Mouse (Mus musculus) midbrain, embryonic 14.5 days (tissue): ENCODE data around the gene 4933406M09Rik. TPM values are rescaled to one million over a fixed set of nuclear protein-coding genes. Genes with fewer than 3 reads are reported as not detected.

Source experiments
- ATAC-seq: fragments of 200-750 bp; cut with Nextera tagmentation; 2 replicates; pipeline ENCODE4 v1.8.0; 2017; ENCODE audit warnings: moderate number of reproducible peaks, moderate library complexity; ENCODE audit not compliant: low FRiP score, low TSS enrichment
- DNase-seq: peaks from one replicate; pipeline ENCODE4 v3.0.0-alpha.2; 2015
- H3K27ac ChIP-seq: fragments of 300-500 bp; sonication (generic); replicated peaks from 2 replicates; pipeline ENCODE4 v1.5.1; 2014; ENCODE audit warnings: mild to moderate bottlenecking, low read depth, low read length, moderate library complexity
- H3K27me3 ChIP-seq: fragments of 300-500 bp; sonication (generic); 2 replicates; pipeline ENCODE4 v1.6.1; 2014; ENCODE audit warnings: low read length, control low read depth, mixed read lengths; ENCODE audit not compliant: control insufficient read depth, insufficient read depth
- H3K36me3 ChIP-seq: fragments of 300-500 bp; sonication (generic); 2 replicates; pipeline ENCODE4 v1.6.1; 2014; ENCODE audit warnings: low read length, control low read depth; ENCODE audit not compliant: control insufficient read depth, insufficient read depth
- H3K4me1 ChIP-seq: fragments of 300-500 bp; sonication (generic); 2 replicates; pipeline ENCODE4 v1.6.1; 2014; ENCODE audit warnings: mild to moderate bottlenecking, antibody characterized with exemption, low read length, control low read depth; ENCODE audit not compliant: control insufficient read depth, insufficient read depth
- H3K4me2 ChIP-seq: fragments of 300-500 bp; sonication (generic); 2 replicates; pipeline ENCODE4 v1.6.1; 2014; ENCODE audit warnings: mild to moderate bottlenecking, low read length, moderate library complexity
- H3K4me3 ChIP-seq: fragments of 300-500 bp; sonication (generic); replicated peaks from 2 replicates; pipeline ENCODE4 v1.5.1; 2014; ENCODE audit warnings: low read depth, low read length
- H3K9ac ChIP-seq: fragments of 300-500 bp; sonication (generic); replicated peaks from 2 replicates; pipeline ENCODE4 v1.6.1; 2014; ENCODE audit warnings: mild to moderate bottlenecking, low read length, moderate library complexity
- H3K9me3 ChIP-seq: fragments of 300-500 bp; sonication (generic); 2 replicates; pipeline ENCODE4 v1.6.1; 2016; ENCODE audit warnings: low read length, control low read depth, mixed read lengths; ENCODE audit not compliant: control insufficient read depth
- WGBS: fragments of 180-500 bp; shearing (Covaris S2); extraction: QIAGEN DNeasy Blood & Tissue Kit; methylation state at CpG from one replicate; pipeline ENCODE4 v1.1.7; 2014; 5-methylcytosine and 5-hydroxymethylcytosine counted together
- polyA plus RNA-seq: library from polyadenylated mRNA; unstranded; fragments of >200 nt; fragmentation: Nextera tagmentation; extraction: Ambion mirVana; gene quantifications from 2 replicates; pipeline ENCODE4 v1.2.1, GENCODE M21; 2014

4933406M09Rik gene
- polyA plus RNA-seq, 1 experiment from 2014 or later, result not detected

- peaks cover 23% of the 10 kb centered on the region for H3K4me1 ChIP-seq
- WGBS, result 13% methylated on average over 11 of the region's 11 CpGs
- H3K36me3 ChIP-seq, result peaks cover 7% of the 10 kb centered on the region; the same call in 1 of the 2 replicates
- DNase-seq (no peak), ATAC-seq (peak; percentile 34)
- no peaks in the 10 kb centered on the region for H3K9me3 ChIP-seq
- peak overlapping the region; percentile 90 for H3K4me3 ChIP-seq
- H3K27me3 ChIP-seq, result no peaks in the 10 kb centered on the region
- peak overlapping the region; percentile 58 for H3K4me2 ChIP-seq
- peak overlapping the region; percentile 77 for H3K27ac ChIP-seq
- peak overlapping the region; percentile 90; the same call in 1 of the 2 replicates for H3K9ac ChIP-seq
Measured at GRCm38 (mm10) chr1:134414501-134415167, 28.9 kb downstream of the 4933406M09Rik start.

DNA sequence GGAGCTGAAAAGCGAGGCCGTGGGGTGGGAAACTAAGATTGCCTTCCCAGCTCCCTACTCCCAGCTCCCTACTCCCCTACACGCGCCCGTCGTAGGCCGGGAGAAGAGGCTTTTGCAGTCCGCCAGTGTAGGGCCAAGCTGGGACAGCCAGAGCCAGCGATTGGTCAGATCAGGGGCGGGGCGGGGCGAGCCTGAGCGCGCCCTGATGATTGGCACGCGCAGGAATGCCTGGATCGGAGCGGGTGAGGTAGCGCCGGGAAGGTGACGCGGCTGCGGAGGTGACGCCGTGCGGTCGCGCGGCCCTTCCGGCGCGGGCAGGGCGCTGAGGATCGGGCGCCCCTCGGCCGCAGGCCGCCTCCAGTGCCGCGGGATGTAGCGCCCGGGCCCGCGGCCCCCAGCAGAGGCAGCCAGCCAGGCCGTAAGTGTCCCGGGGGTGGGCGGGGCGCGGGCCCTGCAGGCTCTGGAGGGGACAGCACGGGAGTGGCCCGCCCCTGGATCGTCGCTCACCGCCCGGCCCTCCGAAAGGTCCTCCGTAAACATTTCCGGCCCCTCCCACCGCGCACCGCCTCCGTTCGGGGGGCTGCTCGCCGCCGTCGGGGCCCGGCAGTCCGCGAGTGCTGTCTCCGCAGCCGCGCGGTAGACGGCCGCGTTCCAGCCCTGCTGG lies 29.6 kb downstream of the 4933406M09Rik start, which contains the start of gene Adipor1:
TSS of gene Adipor1 (plus strand) at position 211 of the 664 bp plus-strand sequence.
- peak within 1 kb of the TSS; percentile 58 for H3K4me2 ChIP-seq
- H3K27ac ChIP-seq, result peak within 1 kb of the TSS; percentile 93
- H3K27me3 ChIP-seq, result no peaks in the 10 kb centered on the region
- DNase-seq (peak; percentile 98), ATAC-seq (peak; percentile 100)
- H3K4me3 ChIP-seq, result peak within 1 kb of the TSS; percentile 90
- H3K9ac ChIP-seq, result peak within 1 kb of the TSS; percentile 90
- peaks cover 25% of the 10 kb centered on the region for H3K4me1 ChIP-seq
- H3K36me3 ChIP-seq, result peaks cover 7% of the 10 kb centered on the region; the same call in 1 of the 2 replicates
- WGBS, result under 1% methylated on average over 71 of the region's 77 CpGs
- H3K9me3 ChIP-seq, result no peaks in the 10 kb centered on the region

- no peak overlapping the region for H3K27ac ChIP-seq
Measured at GRCm38 (mm10) chr1:134418414-134418975, 32.8 kb downstream of the 4933406M09Rik start.

GRCm38 (mm10) chr1:134419176-134419575 lies 33.4 kb downstream of the 4933406M09Rik start:
- ATAC-seq, result no peak
- H3K9ac ChIP-seq, result no peak overlapping the region
- WGBS, result 90% methylated on average over 1 of the region's 1 CpGs
- H3K4me1 ChIP-seq, result peaks cover 24% of the 10 kb centered on the region
- H3K27ac ChIP-seq, result no peak overlapping the region
- H3K36me3 ChIP-seq, result peaks cover 17% of the 10 kb centered on the region
- no peak for DNase-seq
- no peaks in the 10 kb centered on the region for H3K27me3 ChIP-seq
- no peak overlapping the region for H3K4me3 ChIP-seq
- H3K4me2 ChIP-seq, result no peak overlapping the region
- no peaks in the 10 kb centered on the region for H3K9me3 ChIP-seq

More at GRCm38 (mm10) chr1:134418414-134418975, 32.8 kb downstream of the 4933406M09Rik start:
- DNase-seq (no peak), ATAC-seq (no peak)
- WGBS, result 87% methylated on average over 2 of the region's 2 CpGs
- Histone ChIP-seq H3K36me3 (peaks cover 10% of the 10 kb centered on the region), H3K9me3 (no peaks in the 10 kb centered on the region), H3K4me3 (no peak overlapping the region), H3K4me1 (peaks cover 25% of the 10 kb centered on the region), H3K27me3 (no peaks in the 10 kb centered on the region), H3K9ac (no peak overlapping the region), H3K4me2 (no peak overlapping the region)

GRCm38 (mm10) chr1:134419751-134420458 lies 34.2 kb downstream of the 4933406M09Rik start:
- Histone ChIP-seq H3K27ac (no peak overlapping the region), H3K4me2 (no peak overlapping the region), H3K36me3 (peaks cover 25% of the 10 kb centered on the region), H3K9ac (no peak overlapping the region), H3K9me3 (no peaks in the 10 kb centered on the region), H3K4me1 (peaks cover 17% of the 10 kb centered on the region), H3K27me3 (no peaks in the 10 kb centered on the region), H3K4me3 (no peak overlapping the region)
- 68% methylated on average over 5 of the region's 5 CpGs for WGBS
- DNase-seq (no peak), ATAC-seq (no peak)

DNA sequence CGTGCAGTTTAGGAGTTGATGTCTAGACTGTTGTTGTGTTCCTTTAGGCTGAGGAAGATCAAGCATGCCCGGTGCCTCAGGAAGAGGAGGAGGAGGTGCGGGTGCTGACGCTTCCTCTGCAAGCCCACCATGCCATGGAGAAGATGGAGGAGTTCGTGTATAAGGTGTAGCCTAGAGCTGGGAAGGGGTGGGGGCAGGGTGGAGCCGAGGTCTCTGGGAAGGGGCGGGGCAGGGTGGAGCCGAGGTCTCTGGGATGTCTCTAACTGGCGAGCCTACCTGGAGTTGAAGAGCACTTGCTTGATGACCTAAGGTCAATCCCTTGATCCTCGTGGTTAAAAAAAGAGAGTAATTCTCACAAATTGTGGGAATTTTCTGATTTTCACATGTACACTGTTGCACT lies 38.2 kb downstream of the 4933406M09Rik start:
- H3K9me3 ChIP-seq, result no peaks in the 10 kb centered on the region
- no peak overlapping the region for H3K9ac ChIP-seq
- H3K4me2 ChIP-seq, result no peak overlapping the region
- no peak for DNase-seq
- H3K27me3 ChIP-seq, result no peaks in the 10 kb centered on the region
- H3K27ac ChIP-seq, result no peak overlapping the region
- 84% methylated on average over 10 of the region's 10 CpGs for WGBS
- H3K36me3 ChIP-seq, result peaks cover 62% of the 10 kb centered on the region
- 0 out of 2 replicates have a peak, but pooled peaks cover 8% of the 10 kb centered on the region for H3K4me1 ChIP-seq
- no peak for ATAC-seq
- no peak overlapping the region for H3K4me3 ChIP-seq

DNA sequence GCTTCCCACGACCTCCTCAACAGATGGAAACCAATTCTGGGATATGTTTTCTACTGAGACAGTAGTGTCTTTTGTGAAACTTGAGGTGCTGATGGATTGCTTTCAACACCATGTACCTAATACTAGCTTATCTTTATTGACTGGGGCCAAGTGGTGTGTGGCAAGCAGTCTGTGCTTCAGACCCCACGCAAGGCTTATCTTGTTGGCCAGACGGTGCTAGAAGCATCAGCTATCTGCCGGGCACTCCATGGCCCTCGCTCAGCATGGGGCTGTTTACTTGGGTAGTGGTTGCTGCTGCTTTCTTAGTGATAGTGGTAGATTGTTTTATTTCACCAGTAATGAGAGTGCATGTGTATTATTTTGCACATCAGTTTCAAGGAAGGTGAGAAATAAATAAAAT lies 40.5 kb downstream of the 4933406M09Rik start:
- Histone ChIP-seq H3K4me3 (no peak overlapping the region), H3K9ac (no peak overlapping the region), H3K4me1 (no peaks in the 10 kb centered on the region), H3K36me3 (peaks cover 82% of the 10 kb centered on the region), H3K27ac (no peak overlapping the region), H3K27me3 (no peaks in the 10 kb centered on the region), H3K4me2 (no peak overlapping the region), H3K9me3 (no peaks in the 10 kb centered on the region)
- DNase-seq (no peak), ATAC-seq (no peak)
- 94% methylated on average over 5 of the region's 5 CpGs for WGBS

DNA sequence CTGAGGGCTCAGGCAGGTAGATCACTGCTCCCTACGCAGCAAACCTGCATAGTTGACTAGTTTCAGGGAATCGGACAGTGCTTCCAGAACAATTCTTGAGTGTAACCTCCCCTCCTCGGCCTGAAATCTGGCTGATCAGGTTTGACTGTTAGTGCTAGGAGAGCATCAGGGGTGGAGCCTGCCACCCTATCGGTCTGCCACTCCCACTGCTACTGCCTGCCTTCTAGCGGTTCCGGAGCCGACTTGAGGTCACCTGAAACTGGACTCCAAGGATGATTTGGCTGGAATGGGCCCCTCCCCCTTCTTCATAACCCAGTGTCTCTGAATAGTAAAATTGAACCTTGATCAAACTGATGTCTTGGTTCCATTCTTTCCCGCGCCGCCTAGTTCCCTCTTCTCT lies 47.3 kb downstream of the 4933406M09Rik start:
- H3K27ac ChIP-seq, result no peak overlapping the region
- no peak overlapping the region for H3K4me2 ChIP-seq
- no peak for ATAC-seq
- no peak overlapping the region for H3K9ac ChIP-seq
- no peak overlapping the region for H3K4me3 ChIP-seq
- no peaks in the 10 kb centered on the region for H3K9me3 ChIP-seq
- H3K36me3 ChIP-seq, result peaks cover 53% of the 10 kb centered on the region
- no peak for DNase-seq
- no peaks in the 10 kb centered on the region for H3K27me3 ChIP-seq
- 87% methylated on average over 10 of the region's 10 CpGs for WGBS
- H3K4me1 ChIP-seq, result no peaks in the 10 kb centered on the region
